Mouse (Mus musculus) kidney, adult 2 months (tissue): Measurements from ENCODE around the gene Fam204a. TPM values are rescaled to one million over a fixed set of nuclear protein-coding genes. Genes with fewer than 3 reads are reported as not detected.

Experiments
- DNase-seq: peaks from one replicate; pipeline ENCODE4 v3.0.0; 2021
- H3K27ac ChIP-seq: fragments of 200-500 bp; 2 replicates; pipeline ENCODE4 v1.5.1; 2012; ENCODE audit warnings: low read depth, low read length, control low read depth, inconsistent platforms; ENCODE audit not compliant: insufficient read depth
- H3K27me3 ChIP-seq: fragments of 200-500 bp; replicated peaks from 2 replicates; pipeline ENCODE4 v1.6.1; 2012; ENCODE audit warnings: mild to moderate bottlenecking, moderate library complexity, low read length, inconsistent platforms; ENCODE audit not compliant: control insufficient read depth, insufficient read depth
- H3K36me3 ChIP-seq: fragments of 200-500 bp; 2 replicates; pipeline ENCODE4 v1.6.1; 2012; ENCODE audit warnings: mild to moderate bottlenecking, moderate library complexity, low read length, inconsistent platforms; ENCODE audit not compliant: control insufficient read depth, insufficient read depth
- H3K4me1 ChIP-seq: fragments of 200-500 bp; 2 replicates; pipeline ENCODE4 v1.6.1; 2011; ENCODE audit warnings: low read length; ENCODE audit not compliant: control insufficient read depth, insufficient read depth
- H3K4me3 ChIP-seq: fragments of 200-500 bp; 2 replicates; pipeline ENCODE4 v1.5.1; 2011; ENCODE audit warnings: mild to moderate bottlenecking, low read depth, low read length, control low read depth; ENCODE audit not compliant: insufficient read depth
- CTCF ChIP-seq: fragments of 200-500 bp; conservative IDR thresholded peaks from 2 replicates; pipeline ENCODE4 v1.5.1; 2011; ENCODE audit warnings: low read depth, mild to moderate bottlenecking, control low read depth, low read length, moderate library complexity, mixed read lengths; ENCODE audit not compliant: insufficient read depth, insufficient read length
- POLR2A ChIP-seq: fragments of 200-500 bp; IDR thresholded peaks from one replicate; pipeline ENCODE4 v1.6.1; 2011; ENCODE audit warnings: low read depth, low read length, control low read depth
- WGBS: fragments of 180-500 bp; shearing (Covaris S2); methylation state at CpG from one replicate; pipeline ENCODE4 v1.1.7; 2018; 5-methylcytosine and 5-hydroxymethylcytosine counted together
- polyA plus RNA-seq: library from polyadenylated mRNA; depleted of rRNA; stranded (reverse); fragments of >200 nt; gene quantifications from 2 replicates; pipeline ENCODE4 v1.2.3, GENCODE M21; 2012

The Fam204a gene
- polyA plus RNA-seq, 1 experiment: 4.7 TPM

DNA sequence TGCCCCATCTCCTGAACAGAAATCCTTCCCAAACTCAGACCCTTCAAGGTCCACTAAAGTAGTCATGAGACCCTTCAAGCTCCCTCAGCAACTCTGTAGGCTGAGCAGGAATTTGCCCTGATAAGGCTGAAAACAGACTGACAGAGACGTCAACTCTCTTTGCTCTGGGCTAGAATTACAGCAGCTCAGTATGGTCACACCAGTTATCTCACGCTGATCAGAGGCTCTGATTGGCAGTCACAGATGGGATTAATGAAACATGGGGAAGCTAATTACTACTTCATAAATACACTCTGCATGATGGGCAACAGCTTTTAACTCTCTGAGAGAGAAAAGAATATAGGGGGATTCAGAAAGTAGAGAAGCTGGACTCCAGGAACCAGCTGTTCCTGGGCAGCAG is 26.2 kb downstream of the Fam204a start:
- no peak for TF ChIP-seq CTCF
- TF ChIP-seq POLR2A: no peak
- no peaks in the 10 kb centered on the region for H3K4me1 ChIP-seq
- no peak for DNase-seq
- H3K4me3 ChIP-seq: no peak overlapping the region
- H3K27me3 ChIP-seq: no peaks in the 10 kb centered on the region
- WGBS: 70% methylated on average over 2 of the region's 2 CpGs
- no peak overlapping the region for H3K27ac ChIP-seq
- H3K36me3 ChIP-seq: no peaks in the 10 kb centered on the region; the same call in 1 of the 2 replicates

DNA sequence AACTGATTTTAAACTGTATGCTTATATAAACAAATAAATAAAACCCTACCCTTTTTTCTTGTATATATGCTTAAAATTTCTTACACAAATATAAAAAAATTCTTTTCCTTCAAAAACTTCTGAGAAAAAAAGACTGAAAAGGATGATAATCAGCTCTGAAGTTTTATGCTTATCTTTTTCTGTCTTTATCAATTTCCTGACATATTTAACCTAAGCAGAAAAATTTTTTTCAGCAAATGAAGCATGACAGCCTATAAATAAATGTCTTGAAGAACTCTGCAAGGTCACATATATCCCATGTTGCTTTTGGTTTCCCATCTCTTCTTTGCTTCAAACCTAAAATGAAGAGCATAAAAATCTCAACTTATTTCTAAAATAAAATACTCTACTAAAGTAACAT is 27.3 kb downstream of the Fam204a start:
- Histone ChIP-seq H3K27ac (no peak overlapping the region), H3K27me3 (no peaks in the 10 kb centered on the region), H3K4me3 (no peak overlapping the region), H3K4me1 (no peaks in the 10 kb centered on the region), H3K36me3 (no peaks in the 10 kb centered on the region)
- DNase-seq: no peak
- TF ChIP-seq CTCF (no peak), POLR2A (no peak)

DNA sequence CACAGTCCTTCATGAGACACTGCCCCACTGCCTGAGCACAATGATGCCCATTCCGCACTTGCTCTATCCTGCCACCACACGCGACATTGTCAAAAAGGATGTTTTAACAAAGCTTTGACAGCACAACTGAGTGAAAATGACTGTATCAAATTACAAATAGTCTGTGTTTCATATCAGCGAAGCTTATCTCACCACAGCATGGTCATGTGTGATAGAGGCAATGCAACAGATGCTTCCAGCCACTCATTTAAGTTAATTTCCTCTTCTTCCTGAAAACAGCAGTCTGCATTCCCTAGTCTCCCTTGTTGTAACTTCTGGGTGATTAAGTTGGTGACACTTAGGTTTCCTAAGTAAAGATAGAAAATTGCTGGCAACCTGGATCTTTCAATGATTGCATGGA is 33.7 kb downstream of the Fam204a start:
- no peak overlapping the region for H3K4me3 ChIP-seq
- H3K27ac ChIP-seq: no peak overlapping the region
- H3K36me3 ChIP-seq: no peaks in the 10 kb centered on the region
- no peaks in the 10 kb centered on the region for H3K27me3 ChIP-seq
- no peak for TF ChIP-seq CTCF
- no peak for TF ChIP-seq POLR2A
- no peaks in the 10 kb centered on the region for H3K4me1 ChIP-seq
- no peak for DNase-seq
- WGBS: 94% methylated on average over 4 of the region's 4 CpGs

GRCm38 (mm10) chr19:60189206-60189605 is 37.3 kb downstream of the Fam204a start:
- no peak for TF ChIP-seq POLR2A
- no peak for TF ChIP-seq CTCF
- Histone ChIP-seq H3K36me3 (no peaks in the 10 kb centered on the region), H3K27ac (no peak overlapping the region), H3K27me3 (no peaks in the 10 kb centered on the region), H3K4me3 (no peak overlapping the region), H3K4me1 (no peaks in the 10 kb centered on the region)
- DNase-seq: no peak
- WGBS: 87% methylated on average over 2 of the region's 2 CpGs

- H3K27me3 ChIP-seq: no peaks in the 10 kb centered on the region
- no peak for DNase-seq
Measured at GRCm38 (mm10) chr19:60182901-60183300, 43.6 kb downstream of the Fam204a start.

DNA sequence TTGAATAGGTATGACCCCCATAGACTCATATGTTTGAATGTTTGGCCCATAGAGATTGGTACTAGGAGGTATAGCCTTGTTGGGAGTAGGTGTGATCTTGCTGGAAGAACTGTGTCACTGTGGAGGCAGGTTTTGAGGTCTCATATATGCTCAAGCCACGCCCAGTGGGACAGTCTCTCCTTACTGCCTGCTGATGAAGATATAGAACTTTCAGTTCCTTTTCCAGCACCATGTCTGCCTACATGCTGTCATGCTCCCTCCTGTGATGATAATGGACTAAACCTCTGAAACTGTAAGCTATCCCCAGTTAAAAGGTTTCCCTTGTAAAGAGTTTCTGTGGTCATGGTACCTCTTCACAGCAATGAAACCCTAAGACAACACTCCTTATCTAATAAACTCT is 44.3 kb downstream of the Fam204a start:
- Histone ChIP-seq H3K4me1 (no peaks in the 10 kb centered on the region), H3K27me3 (no peaks in the 10 kb centered on the region), H3K27ac (no peak overlapping the region), H3K36me3 (no peaks in the 10 kb centered on the region), H3K4me3 (no peak overlapping the region)
- no peak for TF ChIP-seq POLR2A
- TF ChIP-seq CTCF: no peak
- 97% methylated on average over 1 of the region's 1 CpGs for WGBS
- DNase-seq: no peak

More at GRCm38 (mm10) chr19:60182901-60183300, 43.6 kb downstream of the Fam204a start:
- H3K36me3 ChIP-seq: no peaks in the 10 kb centered on the region
- no peak overlapping the region for H3K4me3 ChIP-seq
- TF ChIP-seq POLR2A: no peak
- TF ChIP-seq CTCF: no peak
- H3K27ac ChIP-seq: no peak overlapping the region
- WGBS: 100% methylated on average over 1 of the region's 1 CpGs
- no peaks in the 10 kb centered on the region for H3K4me1 ChIP-seq

DNA sequence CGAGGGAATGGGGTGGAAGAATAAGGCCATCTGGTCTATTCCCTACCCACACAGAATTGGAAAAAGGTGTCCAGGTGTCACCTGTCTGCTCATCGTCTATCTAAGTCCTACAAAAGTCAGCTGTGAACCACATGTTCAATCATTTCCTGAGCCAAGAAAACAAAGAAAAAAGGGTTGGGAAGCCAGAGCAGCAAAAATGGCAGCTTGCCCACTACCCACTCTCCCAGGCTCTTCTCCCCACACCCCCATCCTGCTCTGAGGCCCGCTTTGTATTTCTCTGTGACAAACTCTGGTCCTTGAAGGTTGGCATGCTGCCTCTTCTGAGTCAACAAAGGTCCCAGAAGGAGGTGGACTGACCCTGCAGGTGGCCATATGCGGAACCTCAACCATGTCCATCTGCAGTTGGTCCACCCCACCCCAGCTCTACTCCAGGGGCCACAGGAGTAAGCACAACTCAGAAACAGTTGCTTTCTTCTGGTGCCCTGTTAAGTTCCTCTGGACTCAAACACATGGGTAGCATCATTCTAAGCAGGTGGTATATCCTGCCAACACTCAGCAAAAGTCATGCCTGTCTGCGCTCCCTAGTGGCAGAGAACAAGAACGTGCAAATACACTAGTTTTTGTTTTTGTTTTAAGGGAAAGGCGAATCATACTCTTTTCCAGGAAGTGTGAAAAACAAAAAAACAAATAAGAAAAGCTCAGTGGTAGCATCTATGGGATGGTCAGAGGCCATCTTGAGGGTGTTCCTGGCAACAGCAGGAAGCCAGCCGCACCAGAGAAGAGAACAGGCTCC is 47.5 kb downstream of the Fam204a start:
- H3K27me3 ChIP-seq: no peaks in the 10 kb centered on the region

More for the DNA sequence above, 47.5 kb downstream of the Fam204a start:
- TF ChIP-seq CTCF (no peak), POLR2A (no peak)
- H3K36me3 ChIP-seq: no peaks in the 10 kb centered on the region
- no peak overlapping the region for H3K4me3 ChIP-seq
- H3K4me1 ChIP-seq: no peaks in the 10 kb centered on the region
- no peak overlapping the region for H3K27ac ChIP-seq
- DNase-seq: no peak
- WGBS: 83% methylated on average over 8 of the region's 8 CpGs
